27 mouse cellular contexts compared by ENCODE assay signal in the genomic region with DNA sequence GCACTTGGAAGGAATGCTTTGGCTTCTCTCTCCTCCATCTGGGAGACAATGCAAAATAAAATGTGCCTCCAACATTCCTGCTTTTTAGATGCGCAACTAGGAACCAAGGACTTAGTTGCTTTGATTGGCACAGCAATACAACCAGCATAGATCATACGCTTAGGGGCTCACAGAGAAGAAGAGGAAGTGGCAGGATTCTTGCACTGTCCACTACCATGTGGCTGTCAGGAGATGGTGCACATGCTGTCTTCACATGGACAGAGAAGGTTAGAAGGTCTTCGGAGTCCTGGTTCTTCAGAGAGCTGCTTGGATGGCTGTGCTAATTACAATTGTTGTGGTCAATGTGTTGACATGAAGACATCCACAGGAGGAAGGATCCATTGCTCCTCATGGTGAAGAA.
A peak's percentile ranks its signal among the peaks of the same experiment; 100 is the strongest.
DNase-seq lines count a peak whose midpoint lies in the region; ATAC-seq and TF ChIP-seq lines count a peak whose summit lies in the region.
"Had no signal": no experiment of that assay in that cellular context is flagged by ENCODE, and none has a peak within 500 bp of the region (broad histone marks: within the 10 kb centered on the region; RNA-seq: fewer than 3 reads in every experiment).

No protein-coding gene starts in this region.

- H3K9me3 ChIP-seq in G1E (replicated peaks) = no peaks in the 10 kb centered on the region
- no peaks in the 10 kb centered on the region for H3K9me3 ChIP-seq in midbrain, embryonic 11.5 days (ENCODE audit: control insufficient read depth, low read length)
- H3K9me3 ChIP-seq: embryonic facial prominence, embryonic 10.5 days; embryonic facial prominence, embryonic 13.5 days; forebrain, embryonic 12.5 days; forebrain, embryonic 15.5 days; heart, embryonic 10.5 days; heart, embryonic 13.5 days; hindbrain, embryonic 12.5 days; hindbrain, embryonic 15.5 days had no signal

- no peak overlapping the region for H3K27ac ChIP-seq in thymus, adult 2 months (ENCODE audit: control insufficient read depth, insufficient read depth, low read length)
- H3K27ac ChIP-seq in midbrain, embryonic 11.5 days (ENCODE audit: low read depth, low read length) = no peak overlapping the region
- H3K27ac ChIP-seq: embryonic facial prominence, embryonic 10.5 days; embryonic facial prominence, embryonic 13.5 days; forebrain, embryonic 12.5 days; forebrain, embryonic 15.5 days; heart, adult 2 months; heart, embryonic 10.5 days; heart, embryonic 13.5 days; hindbrain, embryonic 12.5 days; hindbrain, embryonic 15.5 days had no signal

- peaks cover 29% of the 10 kb centered on the region for H3K4me1 ChIP-seq in G1E (ENCODE audit: insufficient read depth, low read depth, low read length)
- H3K4me1 ChIP-seq in thymus, adult 2 months (replicated peaks; ENCODE audit: control insufficient read depth, insufficient read depth, low read length) = no peaks in the 10 kb centered on the region
- no peaks in the 10 kb centered on the region for H3K4me1 ChIP-seq in midbrain, embryonic 11.5 days (ENCODE audit: control insufficient read depth, insufficient read depth, low read length)
- H3K4me1 ChIP-seq: embryonic facial prominence, embryonic 13.5 days; forebrain, embryonic 12.5 days; forebrain, embryonic 15.5 days; heart, embryonic 10.5 days; heart, embryonic 13.5 days; hindbrain, embryonic 12.5 days; hindbrain, embryonic 15.5 days had no signal

- TF ChIP-seq CTCF in G1E (IDR thresholded peaks at IDR 0.05; ENCODE audit: low read depth, low read length) = no peak
- TF ChIP-seq CTCF in thymus, adult 2 months (IDR thresholded peaks at IDR 0.05; ENCODE audit: borderline replicate concordance, control insufficient read depth, extremely low read depth, insufficient read depth, low read length, poor library complexity) = no peak

- H3K4me2 ChIP-seq in midbrain, embryonic 11.5 days = no peak overlapping the region
- H3K4me2 ChIP-seq: embryonic facial prominence, embryonic 13.5 days; forebrain, embryonic 12.5 days; forebrain, embryonic 15.5 days; heart, embryonic 13.5 days; hindbrain, embryonic 12.5 days; hindbrain, embryonic 15.5 days had no signal

- H3K27me3 ChIP-seq in G1E (ENCODE audit: insufficient read depth, low read length) = no peaks in the 10 kb centered on the region
- H3K27me3 ChIP-seq in thymus, adult 2 months (ENCODE audit: control insufficient read depth, insufficient read depth, low read length) = no peaks in the 10 kb centered on the region
- no peaks in the 10 kb centered on the region for H3K27me3 ChIP-seq in midbrain, embryonic 11.5 days (ENCODE audit: control insufficient read depth, insufficient read depth, low read length)
- H3K27me3 ChIP-seq: embryonic facial prominence, embryonic 13.5 days; forebrain, embryonic 12.5 days; forebrain, embryonic 15.5 days; heart, embryonic 13.5 days; hindbrain, embryonic 12.5 days; hindbrain, embryonic 15.5 days had no signal

- no peak overlapping the region; the same call in 1 of the 2 replicates for H3K4me3 ChIP-seq in G1E (ENCODE audit: low read depth, low read length)
- H3K4me3 ChIP-seq in thymus, adult 2 months (ENCODE audit: control insufficient read depth, insufficient read depth, low read length) = no peak overlapping the region
- no peak overlapping the region for H3K4me3 ChIP-seq in midbrain, embryonic 11.5 days (ENCODE audit: low read depth, low read length)
- H3K4me3 ChIP-seq: embryonic facial prominence, embryonic 10.5 days; embryonic facial prominence, embryonic 13.5 days; erythroblast, embryonic 14.5 days; forebrain, embryonic 12.5 days; forebrain, embryonic 15.5 days; heart, adult 2 months; heart, embryonic 10.5 days; heart, embryonic 13.5 days; hindbrain, embryonic 12.5 days; hindbrain, embryonic 15.5 days had no signal

- 95% methylated on average over 3 of the region's 3 CpGs for WGBS in thymus, adult 2 months
- 94% methylated on average over 3 of the region's 3 CpGs for WGBS in midbrain, embryonic 11.5 days

- intact Hi-C loops in left cerebral cortex, postnatal 14 days (cut with DNase I) = no loop called here
- intact Hi-C loops in heart, postnatal 25 days (cut with DNase I) = no loop called here

- no peaks in the 10 kb centered on the region for H3K36me3 ChIP-seq in G1E (replicated peaks)
- no peaks in the 10 kb centered on the region for H3K36me3 ChIP-seq in thymus, adult 2 months (ENCODE audit: control insufficient read depth, insufficient read depth, low read length)
- no peaks in the 10 kb centered on the region for H3K36me3 ChIP-seq in midbrain, embryonic 11.5 days (ENCODE audit: control insufficient read depth, insufficient read depth, low read length)
- H3K36me3 ChIP-seq: embryonic facial prominence, embryonic 10.5 days; embryonic facial prominence, embryonic 13.5 days; forebrain, embryonic 12.5 days; forebrain, embryonic 15.5 days; heart, embryonic 10.5 days; heart, embryonic 13.5 days; hindbrain, embryonic 12.5 days; hindbrain, embryonic 15.5 days had no signal

- no peak for ATAC-seq in G1E (ENCODE audit: extremely low read depth, insufficient number of reproducible peaks, low FRiP score, poor library complexity, severe bottlenecking)
- ATAC-seq in granulocyte monocyte progenitor cell, adult 5-6 weeks (replicated peaks; ENCODE audit: poor library complexity, severe bottlenecking) = peak; percentile 91
- ATAC-seq in midbrain, embryonic 11.5 days (ENCODE audit: low FRiP score) = no peak
- ATAC-seq: forebrain, embryonic 15.5 days; Patski had no signal

- TF ChIP-seq POLR2A in thymus, adult 2 months (IDR thresholded peaks at IDR 0.05; ENCODE audit: control insufficient read depth, extremely low read depth, insufficient read depth, low read length, poor library complexity) = no peak

- DNase-seq in left cerebral cortex, adult 11 months (ENCODE audit: low spot score) = peak; percentile 2
- DNase-seq in left cerebral cortex, postnatal 14 days (ENCODE audit: low spot score in 2 of 2) = no peak
- DNase-seq in 416B (ENCODE audit: low read depth) = peak; percentile 40
- peak; percentile 15 for DNase-seq in G1E (ENCODE audit: low spot score)
- no peak for DNase-seq in thymus, adult 2 months
- no peak for DNase-seq in heart, postnatal 25 days (ENCODE audit: low spot score)
- DNase-seq in midbrain, embryonic 11.5 days (ENCODE audit: low spot score, missing footprints) = no peak
- DNase-seq: adrenal gland, postnatal 10 days; adrenal gland, postnatal 36 days; cerebellum, adult 18-20 months; cerebellum, adult 9-10 months; cerebellum, postnatal 25 days; embryo, embryonic 11 days; gastrocnemius, postnatal 25 days; heart, adult 2 months; heart, postnatal 14 days had no signal

- H3K9ac ChIP-seq in midbrain, embryonic 11.5 days (ENCODE audit: low read length) = no peak overlapping the region
- H3K9ac ChIP-seq: embryonic facial prominence, embryonic 13.5 days; forebrain, embryonic 12.5 days; forebrain, embryonic 15.5 days; heart, embryonic 13.5 days; hindbrain, embryonic 12.5 days; hindbrain, embryonic 15.5 days had no signal

Comparison
In these comparisons a context has a peak if more than half of its experiments do, and no peak if none do; other contexts are left out.
1. DNase-seq: peak in left cerebral cortex, adult 11 months (single experiment), 416B (single experiment) and G1E (single experiment); none in left cerebral cortex, postnatal 14 days (0 of 2), thymus, adult 2 months (single experiment), heart, postnatal 25 days (single experiment) and midbrain, embryonic 11.5 days (single experiment).